Mouse (Mus musculus) forebrain, embryonic 11.5 days (tissue): ENCODE results near the gene Stn1. TPM values are rescaled to one million over a fixed set of nuclear protein-coding genes. Genes with fewer than 3 reads are reported as not detected.

Source experiments
- ATAC-seq: fragments of 200-750 bp; cut with Nextera tagmentation; replicated peaks from 2 replicates; pipeline ENCODE4 v1.8.0; 2017; ENCODE audit warnings: moderate TSS enrichment; ENCODE audit not compliant: low FRiP score
- DNase-seq: peaks from one replicate; pipeline ENCODE4 v3.0.0-alpha.2; 2017; ENCODE audit warnings: low spot score
- H3K27ac ChIP-seq: fragments of 300-500 bp; sonication (generic); 2 replicates; pipeline ENCODE4 v1.5.1; 2014; ENCODE audit warnings: low read depth, low read length
- H3K27me3 ChIP-seq: fragments of 300-500 bp; sonication (generic); 2 replicates; pipeline ENCODE4 v1.6.1; 2014; ENCODE audit warnings: mild to moderate bottlenecking, low read length, mixed read lengths; ENCODE audit not compliant: control insufficient read depth, insufficient read depth
- H3K36me3 ChIP-seq: fragments of 300-500 bp; sonication (generic); 2 replicates; pipeline ENCODE4 v1.6.1; 2014; ENCODE audit warnings: mild to moderate bottlenecking, low read length, moderate library complexity, mixed read lengths; ENCODE audit not compliant: control insufficient read depth, insufficient read depth
- H3K4me1 ChIP-seq: fragments of 300-500 bp; sonication (generic); replicated peaks from 2 replicates; pipeline ENCODE4 v1.6.1; 2014; ENCODE audit warnings: low read length, mixed read lengths; ENCODE audit not compliant: control insufficient read depth, insufficient read depth
- H3K4me2 ChIP-seq: fragments of 300-500 bp; sonication (generic); 2 replicates; pipeline ENCODE4 v1.6.1; 2014; ENCODE audit warnings: low read depth, mild to moderate bottlenecking, low read length, moderate library complexity, mixed read lengths; ENCODE audit not compliant: severe bottlenecking
- H3K4me3 ChIP-seq: fragments of 300-500 bp; sonication (generic); 2 replicates; pipeline ENCODE4 v1.5.1; 2014; ENCODE audit warnings: low read depth, low read length
- H3K9ac ChIP-seq: fragments of 300-500 bp; sonication (generic); 2 replicates; pipeline ENCODE4 v1.6.1; 2014; ENCODE audit warnings: low read length
- H3K9me3 ChIP-seq: fragments of 300-500 bp; sonication (generic); 2 replicates; pipeline ENCODE4 v1.6.1; 2016; ENCODE audit warnings: low read length, mixed read lengths; ENCODE audit not compliant: control insufficient read depth
- WGBS: fragments of 180-500 bp; shearing (Covaris S2); extraction: QIAGEN DNeasy Blood & Tissue Kit; methylation state at CpG from one replicate; pipeline ENCODE4 v1.1.7; 2014; 5-methylcytosine and 5-hydroxymethylcytosine counted together
- polyA plus RNA-seq: library from polyadenylated mRNA; unstranded; fragments of >200 nt; fragmentation: Nextera tagmentation; extraction: Ambion mirVana; gene quantifications from 2 replicates; pipeline ENCODE4 v1.2.1, GENCODE M21; 2014

The Stn1 gene
- polyA plus RNA-seq, 1 experiment from 2014 or later: 54.9 TPM

GRCm38 (mm10) chr19:47453352-47453751, 84.0 kb downstream of the Stn1 start:
- 88% methylated on average over 7 of the region's 7 CpGs for WGBS
- no peak for ATAC-seq
- Histone ChIP-seq H3K27ac (no peak overlapping the region), H3K27me3 (no peaks in the 10 kb centered on the region), H3K4me2 (no peak overlapping the region), H3K4me1 (no peaks in the 10 kb centered on the region; the same call in 1 of the 2 replicates), H3K9me3 (no peaks in the 10 kb centered on the region), H3K4me3 (no peak overlapping the region), H3K9ac (no peak overlapping the region), H3K36me3 (no peaks in the 10 kb centered on the region)
- DNase-seq: no peak

- H3K36me3 ChIP-seq: no peaks in the 10 kb centered on the region
- no peak overlapping the region for H3K27ac ChIP-seq
- no peak overlapping the region for H3K9ac ChIP-seq
- ATAC-seq (no peak), DNase-seq (no peak)
- 91% methylated on average over 10 of the region's 10 CpGs for WGBS
- no peak overlapping the region for H3K4me2 ChIP-seq
- H3K4me1 ChIP-seq: no peaks in the 10 kb centered on the region; the same call in none of the 2 replicates
- no peaks in the 10 kb centered on the region for H3K27me3 ChIP-seq
- no peak overlapping the region for H3K4me3 ChIP-seq
- H3K9me3 ChIP-seq: no peaks in the 10 kb centered on the region
Observed at GRCm38 (mm10) chr19:47452682-47453081, 84.6 kb downstream of the Stn1 start.

- no peak for DNase-seq
- Histone ChIP-seq H3K4me1 (peaks cover 3% of the 10 kb centered on the region), H3K9ac (no peak overlapping the region), H3K9me3 (no peaks in the 10 kb centered on the region), H3K27me3 (no peaks in the 10 kb centered on the region), H3K4me2 (no peak overlapping the region), H3K27ac (no peak overlapping the region), H3K36me3 (no peaks in the 10 kb centered on the region), H3K4me3 (no peak overlapping the region)
- WGBS: 87% methylated on average over 7 of the region's 7 CpGs
- no peak for ATAC-seq
Observed at GRCm38 (mm10) chr19:47452211-47452610, 85.1 kb downstream of the Stn1 start.

- Histone ChIP-seq H3K4me1 (peaks cover 6% of the 10 kb centered on the region), H3K4me2 (no peak overlapping the region), H3K9ac (no peak overlapping the region), H3K27me3 (no peaks in the 10 kb centered on the region), H3K9me3 (no peaks in the 10 kb centered on the region), H3K27ac (no peak overlapping the region), H3K4me3 (no peak overlapping the region), H3K36me3 (no peaks in the 10 kb centered on the region)
- WGBS: 83% methylated on average over 10 of the region's 10 CpGs
- ATAC-seq (no peak), DNase-seq (no peak)
Observed at GRCm38 (mm10) chr19:47451476-47452113, 85.7 kb downstream of the Stn1 start.

Other genes with a start within 250 kb of the Stn1 start
- gene Sh3pxd2a, start 73.1 kb downstream of the Stn1 start, polyA plus RNA-seq: 5.2 and 5.4 TPM in 2 replicates
- gene Slk, start 42.2 kb upstream of the Stn1 start, polyA plus RNA-seq: 13.8 and 14.1 TPM in 2 replicates
- 0.61 and 1.1 TPM in 2 replicates for gene Col17a1, start 154.6 kb upstream of the Stn1 start, polyA plus RNA-seq
- 313 and 346 TPM in 2 replicates for gene Sfr1, start 194.2 kb upstream of the Stn1 start, polyA plus RNA-seq